Mouse (Mus musculus): ENCODE data around the gene Macf1. TPM values are rescaled to one million over a fixed set of nuclear protein-coding genes. Genes with fewer than 3 reads are reported as not detected.
A peak's percentile ranks its signal among the peaks of the same experiment; 100 is the strongest.

Gene Macf1
- polyA plus RNA-seq, 1 experiment = 41.2 TPM

- TF ChIP-seq GATA1 (IDR thresholded peaks at IDR 0.05; ENCODE audit: borderline replicate concordance, low read length) = no peak
- no peak for TF ChIP-seq FLI1 (IDR thresholded peaks at IDR 0.05; ENCODE audit: low read length)
- Histone ChIP-seq H3K36me3 (replicated peaks; ENCODE audit: low read length) (peaks cover 14% of the 10 kb centered on the region), H3K4me1 (peaks cover 46% of the 10 kb centered on the region), H3K4me3 (replicated peaks) (no peak overlapping the region), H3K27me3 (replicated peaks) (no peaks in the 10 kb centered on the region), H3K9me3 (no peaks in the 10 kb centered on the region)
Observed at GRCm38 (mm10) chr4:123418032-123418431, 266.1 kb downstream of the Macf1 start.

GRCm38 (mm10) chr4:123417478-123417877 lies 266.7 kb downstream of the Macf1 start:
- Histone ChIP-seq H3K36me3 (replicated peaks; ENCODE audit: low read length) (peaks cover 11% of the 10 kb centered on the region), H3K4me1 (peaks cover 45% of the 10 kb centered on the region), H3K27me3 (replicated peaks) (no peaks in the 10 kb centered on the region), H3K9me3 (no peaks in the 10 kb centered on the region), H3K4me3 (replicated peaks) (no peak overlapping the region)
- TF ChIP-seq GATA1 (IDR thresholded peaks at IDR 0.05; ENCODE audit: borderline replicate concordance, low read length) (no peak), FLI1 (IDR thresholded peaks at IDR 0.05; ENCODE audit: low read length) (no peak)

- Histone ChIP-seq H3K4me1 (peaks cover 50% of the 10 kb centered on the region), H3K27me3 (replicated peaks) (no peaks in the 10 kb centered on the region), H3K36me3 (replicated peaks; ENCODE audit: low read length) (peaks cover 8% of the 10 kb centered on the region), H3K4me3 (replicated peaks) (no peak overlapping the region), H3K9me3 (no peaks in the 10 kb centered on the region)
- TF ChIP-seq GATA1 (IDR thresholded peaks at IDR 0.05; ENCODE audit: borderline replicate concordance, low read length) (no peak), FLI1 (IDR thresholded peaks at IDR 0.05; ENCODE audit: low read length) (no peak)
Observed at GRCm38 (mm10) chr4:123416829-123417228, 267.3 kb downstream of the Macf1 start.

GRCm38 (mm10) chr4:123415566-123415965 lies 268.6 kb downstream of the Macf1 start:
- Histone ChIP-seq H3K9me3 (no peaks in the 10 kb centered on the region), H3K36me3 (replicated peaks; ENCODE audit: low read length) (peaks cover 7% of the 10 kb centered on the region), H3K4me3 (replicated peaks) (no peak overlapping the region), H3K27me3 (replicated peaks) (no peaks in the 10 kb centered on the region), H3K4me1 (peaks cover 58% of the 10 kb centered on the region)
- TF ChIP-seq GATA1 (IDR thresholded peaks at IDR 0.05; ENCODE audit: borderline replicate concordance, low read length) = no peak
- TF ChIP-seq FLI1 (IDR thresholded peaks at IDR 0.05; ENCODE audit: low read length) = no peak

- Histone ChIP-seq H3K9me3 (no peaks in the 10 kb centered on the region), H3K36me3 (replicated peaks; ENCODE audit: low read length) (peaks cover 17% of the 10 kb centered on the region), H3K27me3 (replicated peaks) (no peaks in the 10 kb centered on the region), H3K4me3 (replicated peaks) (no peak overlapping the region), H3K4me1 (peaks cover 70% of the 10 kb centered on the region)
- TF ChIP-seq GATA1 (IDR thresholded peaks at IDR 0.05; ENCODE audit: borderline replicate concordance, low read length) (no peak), FLI1 (IDR thresholded peaks at IDR 0.05; ENCODE audit: low read length) (no peak)
Observed at GRCm38 (mm10) chr4:123413876-123414275, 270.3 kb downstream of the Macf1 start.

- H3K36me3 ChIP-seq (replicated peaks; ENCODE audit: low read length) = peaks cover 22% of the 10 kb centered on the region
- no peaks in the 10 kb centered on the region for H3K27me3 ChIP-seq (replicated peaks)
- no peak for TF ChIP-seq GATA1 (IDR thresholded peaks at IDR 0.05; ENCODE audit: borderline replicate concordance, low read length)
- TF ChIP-seq FLI1 (IDR thresholded peaks at IDR 0.05; ENCODE audit: low read length) = no peak
- no peak overlapping the region for H3K4me3 ChIP-seq (replicated peaks)
- H3K9me3 ChIP-seq = no peaks in the 10 kb centered on the region
- H3K4me1 ChIP-seq = peaks cover 76% of the 10 kb centered on the region
Observed at GRCm38 (mm10) chr4:123412981-123413380, 271.2 kb downstream of the Macf1 start.

GRCm38 (mm10) chr4:123412528-123412878 lies 271.7 kb downstream of the Macf1 start:
- no peaks in the 10 kb centered on the region for H3K27me3 ChIP-seq (replicated peaks)
- H3K9me3 ChIP-seq = no peaks in the 10 kb centered on the region
- H3K4me3 ChIP-seq (replicated peaks) = peak overlapping the region; percentile 96
- H3K4me1 ChIP-seq = peaks cover 79% of the 10 kb centered on the region
- TF ChIP-seq FLI1 (IDR thresholded peaks at IDR 0.05; ENCODE audit: low read length) (no peak), GATA1 (IDR thresholded peaks at IDR 0.05; ENCODE audit: borderline replicate concordance, low read length) (no peak)
- H3K36me3 ChIP-seq (replicated peaks; ENCODE audit: low read length) = peaks cover 26% of the 10 kb centered on the region

GRCm38 (mm10) chr4:123411732-123412527 lies 272.2 kb downstream of the Macf1 start:
- Histone ChIP-seq H3K4me1 (peaks cover 80% of the 10 kb centered on the region), H3K4me3 (replicated peaks) (peak overlapping the region; percentile 96)
- TF ChIP-seq FLI1 (IDR thresholded peaks at IDR 0.05; ENCODE audit: low read length) = no peak
- no peak for TF ChIP-seq GATA1 (IDR thresholded peaks at IDR 0.05; ENCODE audit: borderline replicate concordance, low read length)

GRCm38 (mm10) chr4:123411006-123411731 lies 273.0 kb downstream of the Macf1 start:
- Histone ChIP-seq H3K27me3 (replicated peaks) (no peaks in the 10 kb centered on the region), H3K36me3 (replicated peaks; ENCODE audit: low read length) (peaks cover 34% of the 10 kb centered on the region), H3K9me3 (no peaks in the 10 kb centered on the region), H3K4me3 (replicated peaks) (peak overlapping the region; percentile 96), H3K4me1 (peaks cover 80% of the 10 kb centered on the region)
- no peak for TF ChIP-seq FLI1 (IDR thresholded peaks at IDR 0.05; ENCODE audit: low read length)
- no peak for TF ChIP-seq GATA1 (IDR thresholded peaks at IDR 0.05; ENCODE audit: borderline replicate concordance, low read length)

More at GRCm38 (mm10) chr4:123411732-123412527, 272.2 kb downstream of the Macf1 start:
- Histone ChIP-seq H3K36me3 (replicated peaks; ENCODE audit: low read length) (peaks cover 29% of the 10 kb centered on the region), H3K27me3 (replicated peaks) (no peaks in the 10 kb centered on the region), H3K9me3 (no peaks in the 10 kb centered on the region)

GRCm38 (mm10) chr4:123409752-123410151 lies 274.4 kb downstream of the Macf1 start:
- peaks cover 47% of the 10 kb centered on the region for H3K36me3 ChIP-seq (replicated peaks; ENCODE audit: low read length)
- H3K27me3 ChIP-seq (replicated peaks) = no peaks in the 10 kb centered on the region
- no peak for TF ChIP-seq GATA1 (IDR thresholded peaks at IDR 0.05; ENCODE audit: borderline replicate concordance, low read length)
- TF ChIP-seq FLI1 (IDR thresholded peaks at IDR 0.05; ENCODE audit: low read length) = no peak
- no peaks in the 10 kb centered on the region for H3K9me3 ChIP-seq
- H3K4me1 ChIP-seq = peaks cover 85% of the 10 kb centered on the region
- no peak overlapping the region for H3K4me3 ChIP-seq (replicated peaks)

All from megakaryocyte, embryonic 14.5 days (primary cell).